Mouse (Mus musculus) liver, postnatal 0 days (tissue): ENCODE measurements at regions not wholly inside any gene's neighbourhood (a gene's known extent, or its start where the extent isn't known, plus 50 kb on each side); places are given as distances from the start of the nearest gene placed in this dataset.

Experiments
- ATAC-seq: fragments of 200-750 bp; cut with Nextera tagmentation; 2 replicates; pipeline ENCODE4 v1.8.0; 2017; ENCODE audit warnings: mild to moderate bottlenecking, moderate library complexity
- DNase-seq: peaks from one replicate; pipeline ENCODE4 v3.0.0-alpha.2; 2016
- H3K27ac ChIP-seq: fragments of 300-500 bp; sonication (generic); 2 replicates; pipeline ENCODE4 v1.5.1; 2014; ENCODE audit warnings: antibody characterized with exemption, moderate library complexity, mild to moderate bottlenecking, low read depth
- H3K27me3 ChIP-seq: fragments of 300-500 bp; sonication (generic); 2 replicates; pipeline ENCODE4 v1.6.1; 2014; ENCODE audit warnings: low read length, control low read depth, mixed read lengths; ENCODE audit not compliant: insufficient read depth
- H3K36me3 ChIP-seq: fragments of 300-500 bp; sonication (generic); replicated peaks from 2 replicates; pipeline ENCODE4 v1.6.1; 2014; ENCODE audit warnings: mild to moderate bottlenecking, control low read depth, low read length, moderate library complexity, mixed read lengths; ENCODE audit not compliant: insufficient read depth
- H3K4me1 ChIP-seq: fragments of 300-500 bp; sonication (generic); 2 replicates; pipeline ENCODE4 v1.6.1; 2014; ENCODE audit warnings: antibody characterized with exemption, mild to moderate bottlenecking, control low read depth; ENCODE audit not compliant: insufficient read depth
- H3K4me2 ChIP-seq: fragments of 300-500 bp; sonication (generic); 2 replicates; pipeline ENCODE4 v1.6.1; 2014; ENCODE audit warnings: low read depth, mild to moderate bottlenecking, low read length, moderate library complexity, mixed read lengths
- H3K4me3 ChIP-seq: fragments of 300-500 bp; sonication (generic); 2 replicates; pipeline ENCODE4 v1.5.1; 2014; ENCODE audit warnings: low read depth, low read length
- H3K9ac ChIP-seq: fragments of 300-500 bp; sonication (generic); replicated peaks from 2 replicates; pipeline ENCODE4 v1.6.1; 2014; ENCODE audit warnings: mild to moderate bottlenecking, moderate library complexity
- H3K9me3 ChIP-seq: fragments of 300-500 bp; sonication (generic); 2 replicates; pipeline ENCODE4 v1.6.1; 2016; ENCODE audit warnings: mild to moderate bottlenecking, control low read depth, low read length, mixed read lengths
- CTCF ChIP-seq: sonication (generic); IDR thresholded peaks from 2 replicates; pipeline ENCODE4 v1.5.1; 2016; ENCODE audit warnings: antibody characterized with exemption, low read depth
- EP300 ChIP-seq: IDR thresholded peaks from 2 replicates; pipeline ENCODE4 v1.6.1; 2016; ENCODE audit warnings: antibody characterized with exemption, low read depth, mild to moderate bottlenecking
- WGBS: fragments of 180-500 bp; shearing (Covaris S2); extraction: QIAGEN DNeasy Blood & Tissue Kit; methylation state at CpG from one replicate; pipeline ENCODE4 v1.1.7; 2014; ENCODE audit not compliant: insufficient replicate concordance; 5-methylcytosine and 5-hydroxymethylcytosine counted together

GRCm38 (mm10) chr9:47354866-47355265, 175.1 kb upstream of the Cadm1 start:
- no peaks in the 10 kb centered on the region for H3K36me3 ChIP-seq
- no peak overlapping the region for H3K4me3 ChIP-seq
- TF ChIP-seq EP300: no peak
- no peak for TF ChIP-seq CTCF
- no peak overlapping the region for H3K4me2 ChIP-seq
- H3K4me1 ChIP-seq: no peaks in the 10 kb centered on the region
- DNase-seq: no peak
- H3K9me3 ChIP-seq: no peaks in the 10 kb centered on the region
- no peak overlapping the region for H3K9ac ChIP-seq
- ATAC-seq: no peak
- no peak overlapping the region for H3K27ac ChIP-seq
- WGBS: 66% methylated on average over 9 of the region's 9 CpGs
- no peaks in the 10 kb centered on the region for H3K27me3 ChIP-seq

GRCm38 (mm10) chr9:47357756-47358399, 172.1 kb upstream of the Cadm1 start:
- Histone ChIP-seq H3K4me2 (no peak overlapping the region), H3K4me1 (no peaks in the 10 kb centered on the region), H3K4me3 (no peak overlapping the region), H3K36me3 (no peaks in the 10 kb centered on the region), H3K9ac (no peak overlapping the region), H3K27ac (no peak overlapping the region), H3K27me3 (no peaks in the 10 kb centered on the region), H3K9me3 (no peaks in the 10 kb centered on the region)
- ATAC-seq (no peak), DNase-seq (peak; percentile 34)
- no peak for TF ChIP-seq EP300
- no peak for TF ChIP-seq CTCF
- 68% methylated on average over 17 of the region's 17 CpGs for WGBS

DNA sequence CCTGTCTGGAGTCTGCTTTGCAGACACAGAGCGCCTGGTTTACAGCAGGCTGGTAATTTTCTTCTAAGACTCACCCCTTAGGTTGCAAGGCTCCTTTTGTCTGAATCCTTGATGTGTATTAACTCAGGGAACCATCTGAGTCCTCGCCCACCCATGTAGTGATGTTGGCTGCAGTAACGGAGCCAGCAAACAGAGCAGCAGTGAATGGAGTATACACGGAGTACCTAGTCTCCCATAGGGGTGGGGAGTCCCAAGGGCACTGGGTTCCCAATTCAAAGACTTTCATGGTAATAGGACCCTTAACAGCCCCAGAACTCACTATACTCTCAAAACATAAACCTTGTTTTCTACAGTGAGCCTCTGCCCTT, 171.6 kb upstream of the Cadm1 start:
- H3K4me2 ChIP-seq: no peak overlapping the region
- H3K4me1 ChIP-seq: no peaks in the 10 kb centered on the region
- no peaks in the 10 kb centered on the region for H3K36me3 ChIP-seq
- ATAC-seq: no peak
- 74% methylated on average over 4 of the region's 4 CpGs for WGBS
- H3K27me3 ChIP-seq: no peaks in the 10 kb centered on the region
- H3K9ac ChIP-seq: no peak overlapping the region
- DNase-seq: no peak
- no peak overlapping the region for H3K4me3 ChIP-seq
- TF ChIP-seq EP300 (no peak), CTCF (no peak)
- no peak overlapping the region for H3K27ac ChIP-seq
- no peaks in the 10 kb centered on the region for H3K9me3 ChIP-seq

DNA sequence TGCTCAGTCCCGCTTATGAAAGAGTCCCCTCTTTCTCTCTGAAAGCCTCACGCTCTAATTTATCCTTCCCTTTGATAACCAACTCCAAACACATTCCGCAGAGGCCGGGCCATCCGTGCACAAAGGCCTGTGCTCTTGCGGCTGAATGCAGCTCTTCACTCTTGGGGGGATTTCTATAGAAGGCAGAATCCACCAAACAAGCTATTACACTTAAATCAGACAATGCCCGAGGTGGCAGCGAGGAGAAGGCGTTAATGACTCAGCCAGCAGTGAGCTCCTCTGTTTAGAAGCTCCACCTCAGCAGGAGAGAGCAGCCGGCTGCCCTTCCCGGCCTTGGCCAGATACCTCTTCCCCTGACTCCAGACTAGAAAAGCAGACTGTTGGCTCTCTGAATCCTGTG, 166.9 kb upstream of the Cadm1 start:
- TF ChIP-seq CTCF (no peak), EP300 (no peak)
- Histone ChIP-seq H3K9me3 (no peaks in the 10 kb centered on the region), H3K36me3 (no peaks in the 10 kb centered on the region), H3K4me1 (no peaks in the 10 kb centered on the region), H3K27me3 (peaks cover 9% of the 10 kb centered on the region), H3K9ac (no peak overlapping the region), H3K4me3 (no peak overlapping the region), H3K27ac (no peak overlapping the region), H3K4me2 (no peak overlapping the region)
- no peak for ATAC-seq
- WGBS: 51% methylated on average over 11 of the region's 11 CpGs
- DNase-seq: no peak

DNA sequence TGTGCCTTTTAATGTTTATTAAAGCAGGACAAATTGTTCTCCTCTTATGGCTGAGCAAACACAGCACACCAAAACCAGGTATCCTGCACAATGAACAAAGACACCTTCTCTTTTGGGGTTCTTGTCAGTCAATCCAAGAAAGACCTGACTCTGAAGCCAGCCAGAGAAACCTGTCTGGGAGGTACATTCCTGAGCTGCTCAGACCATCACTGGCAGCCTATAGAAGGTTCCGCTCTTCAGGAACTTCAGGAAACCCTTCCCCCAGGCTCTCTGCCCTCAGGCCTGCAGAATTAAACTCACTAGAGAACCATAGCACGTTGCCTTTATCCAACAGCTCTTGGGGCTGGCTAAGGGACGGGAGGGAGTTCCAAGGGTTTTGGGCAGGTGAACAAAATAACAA, 165.2 kb upstream of the Cadm1 start:
- ATAC-seq: no peak
- Histone ChIP-seq H3K4me1 (no peaks in the 10 kb centered on the region), H3K4me2 (no peak overlapping the region), H3K4me3 (no peak overlapping the region), H3K27me3 (peaks cover 20% of the 10 kb centered on the region), H3K36me3 (no peaks in the 10 kb centered on the region), H3K9me3 (no peaks in the 10 kb centered on the region), H3K27ac (no peak overlapping the region), H3K9ac (no peak overlapping the region)
- DNase-seq: no peak
- WGBS: 64% methylated on average over 3 of the region's 3 CpGs
- TF ChIP-seq CTCF: no peak

- no peak overlapping the region for H3K9ac ChIP-seq
- H3K4me3 ChIP-seq: 0 out of 2 replicates have a peak overlapping the region, but pooled peaks have one; percentile 8
- WGBS: 25% methylated on average over 17 of the region's 17 CpGs
Observed at GRCm38 (mm10) chr9:47367266-47367957, 162.6 kb upstream of the Cadm1 start.

More at GRCm38 (mm10) chr9:47367266-47367957, 162.6 kb upstream of the Cadm1 start:
- ATAC-seq: peak; percentile 70; the same call in 1 of the 2 replicates
- no peak for DNase-seq
- Histone ChIP-seq H3K9me3 (no peaks in the 10 kb centered on the region), H3K4me2 (peak overlapping the region; percentile 58), H3K27ac (no peak overlapping the region), H3K4me1 (no peaks in the 10 kb centered on the region), H3K36me3 (no peaks in the 10 kb centered on the region), H3K27me3 (peaks cover 20% of the 10 kb centered on the region)
- TF ChIP-seq CTCF: 0 out of 2 replicates have a peak, but pooled peaks have one; percentile 12
- no peak for TF ChIP-seq EP300
